Mouse (Mus musculus) E14TG2a.4 (cell line): ENCODE results near the gene Gm49388.

Source experiments
- CTCF ChIP-seq: conservative IDR thresholded peaks from 2 replicates; pipeline ENCODE4 v1.5.1; 2014; ENCODE audit warnings: low read length
- NANOG ChIP-seq: IDR thresholded peaks from 2 replicates; pipeline ENCODE4 v1.6.1; 2014; ENCODE audit warnings: borderline replicate concordance, low read length, mixed read lengths

- TF ChIP-seq CTCF: no peak
- no peak for TF ChIP-seq NANOG
These were observed 23.4 kb downstream of the Gm49388 start for GRCm38 (mm10) chr7:127808821-127809220.
